Mouse (Mus musculus): ENCODE results near the gene Csrp1.

Gene Csrp1

GRCm38 (mm10) chr1:135698046-135698445 lies 21.8 kb upstream of the Csrp1 start:
- DNase-seq (ENCODE audit: low spot score in 2 of 2): no peak

- no peak for DNase-seq (ENCODE audit: low spot score in 2 of 2)
Observed at GRCm38 (mm10) chr1:135698451-135698921, 21.4 kb upstream of the Csrp1 start.

- peak; percentile 75 to 78 for DNase-seq (ENCODE audit: low spot score in 2 of 2)
Observed at GRCm38 (mm10) chr1:135698996-135699705, 20.7 kb upstream of the Csrp1 start.

- no peak for DNase-seq (ENCODE audit: low spot score in 2 of 2)
Observed at GRCm38 (mm10) chr1:135699892-135700291, 20.0 kb upstream of the Csrp1 start.

GRCm38 (mm10) chr1:135700605-135701004 lies 19.3 kb upstream of the Csrp1 start:
- DNase-seq (ENCODE audit: low spot score in 2 of 2): peak; percentile 61 to 74

- no peak for DNase-seq (ENCODE audit: low spot score in 2 of 2)
Observed at GRCm38 (mm10) chr1:135701314-135701713, 18.5 kb upstream of the Csrp1 start.

GRCm38 (mm10) chr1:135702722-135703121 lies 17.1 kb upstream of the Csrp1 start:
- DNase-seq (ENCODE audit: low spot score in 2 of 2): no peak

GRCm38 (mm10) chr1:135704317-135704821 lies 15.5 kb upstream of the Csrp1 start:
- no peak for DNase-seq (ENCODE audit: low spot score in 2 of 2)

- DNase-seq (ENCODE audit: low spot score in 2 of 2): no peak
Observed at GRCm38 (mm10) chr1:135708369-135708768, 11.5 kb upstream of the Csrp1 start.

GRCm38 (mm10) chr1:135711126-135711525 lies 8.7 kb upstream of the Csrp1 start:
- DNase-seq (ENCODE audit: low spot score in 2 of 2): no peak

GRCm38 (mm10) chr1:135714028-135714815 lies 5.6 kb upstream of the Csrp1 start:
- DNase-seq (ENCODE audit: low spot score in 2 of 2): no peak

- no peak for DNase-seq (ENCODE audit: low spot score in 2 of 2)
Observed at GRCm38 (mm10) chr1:135714901-135715609, 4.8 kb upstream of the Csrp1 start.

- peak; percentile 59 to 70 for DNase-seq (ENCODE audit: low spot score in 2 of 2)
Observed at GRCm38 (mm10) chr1:135719486-135719885, 375 bp upstream of the Csrp1 start.

- DNase-seq (ENCODE audit: low spot score in 2 of 2): no peak
Observed at GRCm38 (mm10) chr1:135723016-135723415, 3.2 kb downstream of the Csrp1 start.

- no peak for DNase-seq (ENCODE audit: low spot score in 2 of 2)
Observed at GRCm38 (mm10) chr1:135724134-135724533, 4.3 kb downstream of the Csrp1 start.

GRCm38 (mm10) chr1:135725324-135725723 lies 5.5 kb downstream of the Csrp1 start:
- no peak for DNase-seq (ENCODE audit: low spot score in 2 of 2)

GRCm38 (mm10) chr1:135725936-135726335 lies 6.1 kb downstream of the Csrp1 start:
- DNase-seq (ENCODE audit: low spot score in 2 of 2): no peak

GRCm38 (mm10) chr1:135728631-135729366 lies 8.9 kb downstream of the Csrp1 start:
- peak; percentile 81 to 89 for DNase-seq (ENCODE audit: low spot score in 2 of 2)

- no peak for DNase-seq (ENCODE audit: low spot score in 2 of 2)
Observed at GRCm38 (mm10) chr1:135729367-135729713, 9.5 kb downstream of the Csrp1 start.

- no peak for DNase-seq (ENCODE audit: low spot score in 2 of 2)
Observed at GRCm38 (mm10) chr1:135729821-135730220, 10.0 kb downstream of the Csrp1 start.

- no peak for DNase-seq (ENCODE audit: low spot score in 2 of 2)
Observed at GRCm38 (mm10) chr1:135730296-135730695, 10.4 kb downstream of the Csrp1 start.

Measured in urinary bladder, postnatal 36 days (tissue).